Mouse (Mus musculus) testis, postnatal 10 days (tissue): Measurements from ENCODE around the gene Serpinb2.

Experiments used
- DNase-seq: peaks from one replicate; pipeline ENCODE4 v3.0.0; 2021; ENCODE audit warnings: low spot score

Serpinb2 gene

DNA sequence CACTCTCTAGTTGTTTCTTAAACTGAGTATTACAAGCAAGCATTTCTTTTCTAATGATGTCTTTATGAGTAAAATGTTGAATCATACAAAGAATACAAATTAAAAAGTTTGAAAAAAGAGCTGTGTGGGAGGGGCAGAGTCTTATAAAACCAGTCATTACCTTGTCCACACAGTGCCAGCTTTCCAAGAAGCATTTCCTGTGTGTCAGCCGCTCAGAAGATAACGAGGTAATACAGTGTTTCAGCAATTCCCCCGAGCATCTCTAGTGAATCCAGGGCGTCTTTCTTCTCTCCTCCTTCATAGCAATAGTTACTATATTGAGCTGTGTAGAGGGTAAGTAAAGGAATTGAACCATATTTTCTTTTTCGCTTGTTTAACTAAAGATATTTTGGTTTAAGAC lies at the start of gene Serpinb2:
TSS of gene Serpinb2 (plus strand) at position 172 of the 400 bp plus-strand sequence.
- no peak for DNase-seq

DNA sequence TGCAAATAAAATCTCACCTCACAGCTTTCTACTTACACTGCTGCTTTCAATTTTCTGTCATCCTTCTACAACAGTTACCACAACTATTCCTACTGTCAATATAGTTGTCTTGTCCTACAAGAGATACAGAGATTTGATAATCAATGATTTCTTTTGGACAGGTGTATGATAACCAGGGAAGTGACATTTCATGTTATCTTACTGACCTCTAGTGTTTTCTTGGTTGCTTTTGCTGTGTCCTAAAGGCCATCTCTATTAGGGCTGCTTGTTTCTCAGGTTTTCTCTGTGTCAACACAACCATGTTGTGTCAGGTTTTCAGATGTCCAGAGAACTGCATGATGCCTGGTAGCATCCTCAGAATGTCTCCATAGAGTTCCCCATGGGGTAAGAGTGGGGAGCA lies 31.3 kb upstream of the Serpinb2 start:
- no peak for DNase-seq

DNA sequence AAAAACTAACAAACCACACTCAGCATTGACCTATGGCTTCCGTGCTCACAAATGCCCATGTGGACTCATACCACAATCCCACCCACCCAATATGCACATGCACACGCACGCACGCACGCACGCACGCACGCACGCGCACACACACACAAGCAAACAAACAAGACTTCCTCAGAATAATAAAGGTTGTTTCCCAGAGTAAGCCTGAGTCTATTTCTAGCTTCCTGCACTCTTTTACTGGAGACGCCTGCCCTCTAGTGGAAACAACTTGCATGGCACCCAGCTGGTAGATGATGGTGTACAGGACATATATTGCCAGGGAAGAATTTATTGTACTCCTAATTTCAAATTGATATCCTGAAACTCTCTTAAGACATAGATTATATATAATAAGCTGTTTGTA lies 29.8 kb upstream of the Serpinb2 start:
- DNase-seq: peak; percentile 78

DNA sequence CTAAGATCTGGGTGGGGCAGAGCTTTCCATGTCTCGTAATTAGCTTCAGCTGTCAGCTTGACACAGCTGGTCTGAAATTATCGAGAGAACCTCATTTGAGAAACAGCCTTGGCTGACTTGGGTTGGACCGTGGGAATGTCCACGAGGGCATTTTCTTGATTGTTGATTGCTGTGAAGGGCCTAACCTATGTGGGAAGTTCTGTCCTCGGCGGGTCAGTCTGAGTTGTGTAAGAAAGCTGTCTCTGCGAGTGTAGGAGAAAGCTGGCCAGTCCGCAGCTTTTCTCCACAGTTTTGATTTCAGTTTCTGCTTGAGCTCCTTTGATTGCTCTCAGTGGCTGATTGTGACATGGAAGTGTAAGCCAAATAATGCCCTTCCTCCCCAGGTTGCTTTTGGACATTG lies 21.6 kb upstream of the Serpinb2 start:
- no peak for DNase-seq

DNA sequence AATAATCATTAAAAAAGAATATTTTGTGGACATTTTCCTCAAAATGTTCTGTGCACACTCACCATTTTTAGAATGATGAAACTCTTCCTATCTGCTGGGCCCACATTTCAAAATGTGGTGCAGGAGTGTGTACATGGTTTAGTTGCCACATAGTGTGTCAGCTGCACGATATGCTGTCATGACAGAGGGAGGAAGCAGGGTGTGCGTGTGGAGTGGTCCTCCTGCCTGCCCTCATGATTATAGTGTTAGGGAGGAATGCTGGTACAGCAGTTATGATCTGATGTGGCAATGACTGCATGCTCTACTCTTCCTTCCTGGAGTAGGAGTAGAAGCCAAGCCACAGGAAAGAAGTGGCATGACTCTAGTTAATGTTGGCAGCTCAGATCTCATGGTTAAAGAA lies 14.4 kb upstream of the Serpinb2 start:
- DNase-seq: no peak

DNA sequence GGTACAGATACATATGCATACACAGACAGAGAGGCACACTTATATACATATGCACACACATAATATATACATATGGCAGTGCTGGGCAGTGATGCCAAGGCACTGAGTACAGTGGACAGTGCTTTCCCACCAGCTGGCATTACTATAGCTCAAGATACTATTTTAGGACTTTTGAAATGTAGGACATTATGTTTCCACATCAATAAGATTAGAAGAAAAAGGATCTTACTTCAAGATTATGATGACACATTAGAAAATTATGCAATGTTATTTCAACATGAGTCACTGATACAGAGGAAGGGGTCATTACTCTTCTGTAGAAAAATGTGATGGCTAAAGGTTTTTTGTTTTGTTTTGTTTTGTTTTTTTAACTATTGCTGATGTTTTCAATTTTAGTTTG lies 9.2 kb upstream of the Serpinb2 start:
- DNase-seq: no peak

DNA sequence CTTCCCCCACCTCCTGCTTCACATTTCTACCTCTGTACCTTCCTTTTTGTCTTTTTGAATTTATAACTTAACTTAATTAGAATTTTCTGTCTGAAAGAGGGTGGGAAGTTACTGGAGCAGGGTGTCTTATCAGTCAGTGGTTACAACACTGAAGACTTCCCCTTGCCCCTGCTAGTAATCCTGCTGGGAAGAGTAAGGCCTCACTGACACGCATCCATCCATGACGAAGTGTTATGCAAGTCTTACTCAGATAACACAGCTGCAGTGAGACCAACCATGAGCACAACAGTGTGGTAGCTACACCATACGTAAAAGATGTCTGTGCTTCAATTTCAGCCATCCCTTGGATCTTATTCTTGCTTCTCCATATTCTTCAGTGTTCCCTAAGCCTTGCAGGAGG lies 7.9 kb upstream of the Serpinb2 start:
- DNase-seq: no peak

DNA sequence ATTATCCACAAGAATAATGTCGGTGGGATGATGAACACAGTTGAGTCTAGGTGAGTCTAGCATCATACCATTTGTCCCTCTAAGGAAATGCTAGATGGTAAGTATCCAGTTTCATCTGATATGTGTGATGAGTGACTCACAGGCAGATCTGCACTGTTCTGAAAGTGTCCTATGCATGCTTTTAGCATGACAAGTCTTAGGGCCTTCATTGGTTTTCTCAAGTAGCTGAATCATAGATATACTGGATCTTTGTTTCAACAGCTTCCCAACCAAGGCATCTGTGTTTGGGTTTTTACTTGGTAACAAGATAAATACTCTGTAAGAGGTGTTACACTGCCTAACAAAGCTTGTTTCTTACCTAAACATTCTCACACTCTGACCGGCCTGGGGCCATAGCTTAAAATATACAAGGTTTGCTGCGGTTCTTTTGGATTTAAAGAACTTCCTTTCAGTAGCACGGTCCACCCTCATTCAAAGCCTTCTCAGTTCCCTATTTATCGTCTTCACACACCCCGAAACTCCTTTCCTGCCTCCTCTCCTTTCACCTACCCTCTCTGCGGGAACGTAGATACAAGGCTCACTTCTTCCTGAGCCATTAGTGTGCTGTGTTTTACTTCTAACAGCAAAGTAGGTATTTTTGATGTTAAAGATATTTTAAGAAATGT lies 5.2 kb upstream of the Serpinb2 start:
- DNase-seq: no peak

DNA sequence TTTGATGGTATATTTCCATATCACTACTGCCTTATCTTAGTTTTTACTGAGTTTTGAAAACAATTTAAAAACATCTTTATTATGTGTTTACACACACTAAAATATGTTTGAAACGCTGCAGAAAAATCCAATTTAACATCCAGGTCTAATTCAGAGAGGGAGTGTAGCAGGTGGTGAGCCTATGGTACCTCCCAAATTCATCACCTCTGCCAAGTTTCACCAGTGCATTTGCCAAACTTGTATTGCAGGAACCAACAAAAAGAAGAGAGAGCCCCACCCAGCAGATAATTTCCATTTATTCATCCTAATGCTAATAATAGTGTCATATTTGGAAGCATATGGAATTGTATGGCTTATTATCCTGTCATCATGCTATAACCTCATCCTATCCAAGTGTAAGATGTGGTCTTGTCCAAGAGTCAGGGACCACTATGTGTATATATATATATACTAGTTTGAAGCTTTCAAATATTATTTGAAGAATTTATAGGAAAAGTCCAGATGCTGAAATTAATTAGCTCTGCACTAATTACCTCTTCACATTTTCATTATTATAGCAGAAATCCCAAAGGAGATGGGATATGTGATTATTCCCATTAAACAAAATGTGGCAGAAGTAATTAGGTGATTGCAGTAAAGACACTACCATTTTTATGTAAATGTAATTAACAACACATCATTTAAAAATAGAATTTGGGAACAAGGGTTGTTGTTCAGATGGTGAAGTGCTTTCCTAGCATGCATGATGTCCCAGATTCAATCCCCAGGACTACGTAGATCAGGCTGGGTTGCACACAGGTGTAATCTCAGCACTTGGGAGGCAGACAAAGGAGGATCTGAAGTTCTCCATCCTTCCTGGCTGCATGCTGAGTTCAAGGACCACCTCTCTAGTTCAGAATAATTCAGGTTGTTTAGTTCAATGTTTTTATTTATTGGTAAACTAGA lies 1.2 kb downstream of the Serpinb2 start:
- no peak for DNase-seq

DNA sequence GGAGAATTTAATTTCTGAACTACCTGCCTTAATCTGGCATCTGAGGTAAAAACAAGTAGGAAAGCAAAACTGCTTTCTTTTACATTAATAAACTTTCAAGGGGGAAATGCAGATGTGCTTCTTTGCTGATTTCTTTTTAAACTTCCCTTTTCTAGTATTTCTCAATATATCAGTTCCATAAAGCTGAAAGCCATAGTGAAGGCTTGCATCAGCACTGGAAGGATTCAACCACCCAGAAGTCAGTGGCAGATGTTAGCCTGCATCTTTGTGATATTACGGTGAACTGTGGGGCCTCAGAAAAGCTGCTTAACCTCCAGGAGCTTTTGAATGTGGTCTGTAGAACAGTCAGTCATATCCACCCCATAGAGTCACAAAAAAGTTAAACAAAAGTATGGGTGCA lies 2.3 kb downstream of the Serpinb2 start:
- no peak for DNase-seq

DNA sequence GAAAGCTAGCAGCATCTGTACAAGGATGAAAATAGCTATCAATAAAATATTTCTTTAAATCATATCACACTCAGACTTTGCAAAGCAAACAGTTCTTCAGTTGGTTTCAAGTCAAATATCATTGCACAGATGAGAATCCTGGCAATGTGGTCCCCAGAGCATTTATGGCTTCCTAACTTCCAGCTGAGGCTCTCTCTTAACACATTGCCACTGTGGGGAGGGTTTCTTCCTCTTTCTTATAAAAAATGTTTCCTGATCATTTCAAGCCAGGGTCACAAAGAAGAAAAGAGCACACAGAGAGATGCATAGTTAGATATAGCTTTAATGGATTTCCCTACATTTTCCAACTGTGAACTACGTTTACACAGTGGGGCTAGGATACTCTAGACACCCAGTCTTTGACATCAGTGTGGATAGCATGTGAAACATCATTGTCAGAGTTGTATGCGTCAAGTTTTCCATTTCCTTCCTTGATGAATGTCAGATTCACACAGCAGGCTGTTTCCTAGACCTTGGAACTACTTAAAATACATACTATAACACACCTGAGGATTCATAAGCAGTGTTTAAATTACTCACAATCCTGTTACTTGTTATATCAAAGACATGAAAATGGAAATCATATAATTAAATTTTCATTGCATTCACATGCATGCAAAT lies 4.7 kb downstream of the Serpinb2 start:
- no peak for DNase-seq

DNA sequence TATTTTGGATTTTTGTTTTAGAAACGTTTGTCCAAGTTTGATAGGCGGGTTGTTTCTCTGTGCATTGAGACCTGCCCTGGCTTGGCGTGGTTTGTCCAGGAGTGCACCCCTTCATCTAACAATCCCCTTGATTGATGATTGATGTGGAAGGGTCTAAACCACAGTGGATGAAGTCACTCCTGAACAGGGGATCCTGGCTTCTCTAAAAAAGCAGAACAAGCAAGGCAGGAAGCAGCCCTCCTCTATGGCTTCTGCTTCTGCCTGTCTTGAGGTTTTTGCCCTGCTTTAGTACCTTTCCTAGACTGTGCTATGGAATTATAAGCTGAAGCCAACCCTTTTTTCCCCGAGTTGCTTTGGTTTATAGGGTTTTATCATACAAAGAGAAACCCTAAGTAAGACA lies 14.4 kb downstream of the Serpinb2 start:
- no peak for DNase-seq

DNA sequence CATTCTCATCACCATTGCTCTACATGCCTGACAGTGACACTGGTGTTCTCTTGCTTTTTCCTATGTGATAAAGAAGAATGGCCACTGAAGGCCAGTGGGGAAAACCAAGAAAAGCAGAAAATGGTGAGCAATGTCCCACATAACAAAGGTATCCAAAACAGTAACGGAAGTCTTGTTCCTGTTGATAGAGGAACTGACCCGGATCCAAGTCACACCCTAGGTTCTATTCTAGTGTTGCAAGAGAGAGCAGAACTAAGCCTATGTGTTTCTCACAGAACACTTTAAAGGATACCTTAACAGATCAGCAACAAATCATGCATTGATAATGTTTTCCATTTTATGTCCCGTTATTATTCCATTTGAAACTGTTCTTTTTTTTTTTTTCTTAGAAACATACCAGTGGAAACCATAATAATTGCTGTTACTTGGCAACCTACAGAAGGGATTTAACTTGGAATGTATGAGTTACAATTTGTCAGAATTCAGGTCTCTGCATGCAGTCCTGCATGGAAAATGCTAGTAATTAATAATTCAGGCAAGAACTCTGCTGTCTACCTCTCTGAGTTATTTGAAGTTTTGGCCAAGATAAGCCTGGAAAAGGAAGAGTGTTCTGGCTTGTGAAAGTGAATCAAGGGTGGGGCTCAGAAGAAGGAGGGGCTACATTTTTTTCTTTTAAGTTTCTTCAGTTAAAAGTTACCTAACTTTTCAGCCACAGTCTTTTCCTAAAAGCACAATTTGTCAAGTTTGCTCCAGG lies 17.3 kb downstream of the Serpinb2 start:
- no peak for DNase-seq

DNA sequence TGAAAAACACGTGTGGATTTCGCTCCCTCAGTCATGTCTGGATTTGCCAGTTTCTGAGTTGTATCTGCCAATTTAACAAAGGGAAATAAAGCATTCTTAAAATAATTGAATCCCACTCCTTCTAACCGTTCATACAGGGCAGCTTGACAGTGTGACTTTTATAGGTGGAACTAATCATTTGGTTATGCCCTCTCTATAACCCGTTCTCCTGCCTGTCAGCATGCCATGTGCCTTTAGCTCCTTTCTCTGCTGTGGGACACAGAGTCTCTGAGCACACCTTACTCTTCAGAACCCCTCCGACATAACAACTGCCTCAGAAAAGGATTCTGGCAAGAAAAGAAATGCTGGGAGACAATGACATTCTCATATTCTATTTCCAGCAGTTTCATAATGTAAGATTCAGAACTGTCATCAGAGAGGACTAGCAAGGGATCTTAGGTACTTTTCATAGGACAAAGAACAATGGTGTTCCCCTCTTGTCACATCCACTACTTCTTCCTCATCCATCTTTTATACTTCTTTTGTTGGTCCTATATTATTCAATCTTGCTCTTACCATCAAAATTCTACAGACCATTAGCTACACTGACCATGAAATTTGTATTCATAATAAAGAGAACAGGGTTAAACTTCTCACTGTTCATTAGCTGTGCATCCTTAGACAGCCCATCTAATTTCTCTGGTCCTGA lies 18.3 kb downstream of the Serpinb2 start:
- no peak for DNase-seq

DNA sequence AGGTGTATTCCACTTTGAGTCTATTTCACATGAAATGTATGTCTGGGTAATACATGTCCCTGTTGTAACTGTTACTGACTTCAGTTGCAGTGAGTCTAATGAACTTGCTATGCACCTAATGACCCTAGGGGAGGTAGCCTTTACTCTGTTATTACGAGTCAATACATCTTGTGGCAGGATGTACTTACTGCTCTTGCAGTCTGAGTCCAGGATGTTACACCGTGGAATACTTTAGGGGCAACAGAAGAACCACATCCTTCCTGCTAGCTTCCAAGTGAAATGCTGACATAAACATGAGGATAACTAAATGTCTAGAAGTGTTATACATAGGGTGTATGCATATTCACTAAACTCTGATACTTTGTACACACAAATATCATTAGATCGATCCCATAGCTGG lies 22.5 kb downstream of the Serpinb2 start:
- DNase-seq: no peak

DNA sequence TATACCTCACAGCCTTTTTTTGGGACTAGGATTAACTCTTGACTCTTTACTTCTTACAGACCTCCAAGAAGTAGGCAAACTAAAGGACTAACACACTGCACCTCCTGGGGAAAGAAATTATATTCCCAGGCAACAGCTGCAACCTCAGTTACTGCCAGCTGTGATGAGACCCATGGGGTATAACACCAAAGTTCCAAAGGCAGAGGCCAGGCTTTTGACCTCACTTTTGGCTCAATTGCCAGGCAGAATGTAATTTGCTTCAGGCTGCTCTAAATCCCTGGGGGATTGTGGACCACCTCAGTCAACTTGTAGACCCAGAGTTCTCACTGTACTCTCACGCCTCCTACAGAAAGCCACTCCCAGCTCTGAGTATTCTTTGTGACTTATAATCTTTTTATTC lies 26.2 kb downstream of the Serpinb2 start:
- DNase-seq: no peak

DNA sequence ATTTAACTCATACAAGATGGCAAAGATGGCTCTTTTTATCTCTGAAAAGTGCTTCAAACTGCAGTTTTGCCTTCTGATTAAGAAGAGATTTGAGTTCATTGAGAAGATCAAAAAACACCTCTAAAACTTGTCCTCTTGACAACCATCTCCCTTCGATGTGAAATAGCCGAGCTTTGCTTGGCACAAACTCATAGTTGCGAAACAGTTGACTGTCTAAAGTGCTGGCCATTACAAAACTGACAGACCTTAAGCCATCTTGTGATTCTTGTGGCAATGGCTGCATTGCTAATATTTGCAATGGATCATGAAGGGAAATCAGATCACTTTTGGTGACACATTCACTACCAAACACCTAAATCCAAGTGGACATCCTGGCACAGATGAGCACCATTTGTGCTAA lies 48.3 kb downstream of the Serpinb2 start:
- DNase-seq: no peak

DNA sequence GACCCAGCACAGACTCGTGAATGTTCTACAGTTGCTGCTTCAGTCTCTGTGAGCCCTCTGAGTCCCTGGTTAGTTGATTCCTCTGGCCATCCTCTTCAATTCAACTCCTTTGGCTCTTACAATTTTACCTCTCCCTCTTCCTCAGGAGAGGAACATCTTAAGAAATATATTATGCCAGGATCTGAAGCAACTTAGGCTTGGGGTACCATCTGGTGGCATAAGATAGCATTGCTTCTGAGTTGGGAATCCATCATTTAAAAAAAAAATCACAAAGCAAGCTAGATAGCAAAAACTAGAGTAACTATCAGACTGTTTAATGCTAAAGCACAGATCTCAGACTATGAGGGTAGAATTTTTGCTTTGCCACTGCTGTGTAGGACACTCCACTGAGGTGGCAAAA lies 50.9 kb downstream of the Serpinb2 start:
- DNase-seq: no peak

DNA sequence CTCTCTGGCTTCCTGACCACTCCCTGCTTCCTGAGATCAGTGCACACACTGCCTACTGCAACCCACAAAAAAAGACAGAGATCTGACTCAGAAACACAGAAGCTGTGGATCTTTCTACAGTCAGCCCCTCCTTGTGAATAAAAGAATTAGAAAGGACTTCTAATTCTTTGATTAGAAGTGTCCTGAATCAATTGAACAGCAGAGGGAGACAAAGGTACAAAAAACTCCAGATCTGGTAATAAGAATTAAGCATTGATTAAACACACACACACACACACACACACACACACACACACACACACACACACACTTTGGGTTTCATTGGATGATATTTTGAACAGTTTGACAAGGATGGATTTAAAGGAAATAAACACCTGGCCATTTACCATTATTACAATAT lies 54.4 kb downstream of the Serpinb2 start:
- DNase-seq: no peak

DNA sequence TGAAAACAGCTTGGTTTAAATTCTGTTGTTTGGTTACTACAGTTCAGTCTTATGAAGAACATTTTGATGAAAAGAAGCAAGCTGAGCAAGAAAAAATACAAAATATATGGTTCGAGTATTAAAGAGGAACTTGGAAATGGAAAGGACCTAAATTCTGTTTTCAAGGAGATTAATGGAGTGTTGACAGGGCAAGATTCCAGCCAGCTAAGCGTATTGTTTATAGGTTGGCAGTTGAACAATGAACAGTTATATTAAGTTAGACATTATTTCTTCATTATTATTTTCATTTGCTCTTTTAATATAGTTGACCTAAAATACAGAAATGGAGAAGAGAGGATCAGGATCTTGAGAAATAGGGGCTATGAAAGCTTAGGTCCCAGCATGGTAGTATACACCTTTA lies 64.9 kb downstream of the Serpinb2 start:
- no peak for DNase-seq

DNA sequence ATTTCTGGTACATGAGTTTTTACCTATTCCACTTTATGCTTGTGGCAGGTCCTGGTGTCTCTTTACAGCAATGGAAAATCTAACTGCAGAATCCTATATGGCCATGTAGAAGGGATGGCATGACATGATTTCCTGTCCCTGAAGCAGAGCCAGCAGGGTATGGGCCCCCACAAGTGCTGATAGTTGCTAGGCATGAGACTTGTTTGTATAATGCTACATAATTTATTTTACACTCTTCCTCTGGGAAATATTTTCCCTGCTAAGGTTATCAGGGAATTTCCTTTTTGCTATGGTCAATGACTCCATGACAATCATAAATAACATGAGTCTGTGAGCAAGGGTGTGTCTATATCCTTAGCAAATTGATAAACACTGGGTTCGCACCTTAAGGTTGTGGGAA lies 66.3 kb downstream of the Serpinb2 start:
- DNase-seq: no peak

DNA sequence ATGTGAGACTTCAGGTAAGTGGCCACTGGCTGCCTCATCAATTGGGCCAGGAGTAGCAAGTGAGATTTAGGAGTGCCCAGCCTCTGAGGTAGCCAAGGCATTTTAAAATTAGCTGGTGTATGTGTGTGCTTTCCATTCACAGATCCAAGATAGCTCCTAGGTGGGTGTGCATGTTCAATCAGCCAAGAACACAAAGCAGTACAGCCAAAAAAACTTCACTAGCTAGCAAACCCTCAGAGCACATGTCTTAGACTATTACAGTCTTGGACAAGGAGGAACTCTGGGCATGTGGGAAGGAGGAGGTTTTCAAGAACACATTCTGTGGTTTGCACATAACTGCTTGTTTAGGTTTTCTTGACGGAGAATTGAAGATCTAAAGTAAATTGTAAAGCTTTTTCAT lies 70.0 kb downstream of the Serpinb2 start:
- DNase-seq: no peak
